Mouse (Mus musculus) heart, postnatal 0 days (tissue): ENCODE measurements at regions not wholly inside any gene's neighbourhood (a gene's known extent, or its start where the extent isn't known, plus 50 kb on each side); places are given as distances from the start of the nearest gene placed in this dataset.

Experiments used
- ATAC-seq: fragments of 200-750 bp; cut with Nextera tagmentation; 2 replicates; pipeline ENCODE4 v1.8.0; 2017; ENCODE audit warnings: low read depth, moderate number of reproducible peaks, moderate library complexity; ENCODE audit not compliant: insufficient read depth
- DNase-seq: peaks from one replicate; pipeline ENCODE4 v3.0.0-alpha.2; 2016; ENCODE audit warnings: low spot score
- H3K27ac ChIP-seq: fragments of 300-500 bp; sonication (generic); 2 replicates; pipeline ENCODE4 v1.5.1; 2014; ENCODE audit warnings: low read depth, mild to moderate bottlenecking
- H3K27me3 ChIP-seq: fragments of 300-500 bp; sonication (generic); 2 replicates; pipeline ENCODE4 v1.6.1; 2014; ENCODE audit warnings: low read length, mixed read lengths; ENCODE audit not compliant: control insufficient read depth, insufficient read depth
- H3K36me3 ChIP-seq: fragments of 300-500 bp; sonication (generic); replicated peaks from 2 replicates; pipeline ENCODE4 v1.6.1; 2014; ENCODE audit warnings: low read length, mixed read lengths; ENCODE audit not compliant: control insufficient read depth, insufficient read depth
- H3K4me1 ChIP-seq: fragments of 300-500 bp; sonication (generic); 2 replicates; pipeline ENCODE4 v1.6.1; 2014; ENCODE audit warnings: antibody characterized with exemption; ENCODE audit not compliant: control insufficient read depth, insufficient read depth
- H3K4me2 ChIP-seq: fragments of 300-500 bp; sonication (generic); 2 replicates; pipeline ENCODE4 v1.6.1; 2014; ENCODE audit warnings: low read depth, mild to moderate bottlenecking, low read length, moderate library complexity
- H3K4me3 ChIP-seq: fragments of 300-500 bp; sonication (generic); 2 replicates; pipeline ENCODE4 v1.5.1; 2014; ENCODE audit warnings: low read depth, low read length
- H3K9ac ChIP-seq: fragments of 300-500 bp; sonication (generic); replicated peaks from 2 replicates; pipeline ENCODE4 v1.6.1; 2014; ENCODE audit warnings: low read depth, low read length, mixed read lengths
- H3K9me3 ChIP-seq: fragments of 300-500 bp; sonication (generic); replicated peaks from 2 replicates; pipeline ENCODE4 v1.6.1; 2016; ENCODE audit warnings: low read length; ENCODE audit not compliant: control insufficient read depth
- CTCF ChIP-seq: IDR thresholded peaks from 2 replicates; pipeline ENCODE4 v1.5.1; 2016; ENCODE audit warnings: antibody characterized with exemption, control low read depth, low read depth
- EP300 ChIP-seq: IDR thresholded peaks from 2 replicates; pipeline ENCODE4 v1.6.1; 2016; ENCODE audit warnings: antibody characterized with exemption, low read depth
- WGBS: fragments of 180-500 bp; shearing (Covaris S2); extraction: QIAGEN DNeasy Blood & Tissue Kit; methylation state at CpG from one replicate; pipeline ENCODE4 v1.1.7; 2014; 5-methylcytosine and 5-hydroxymethylcytosine counted together

- 59% methylated on average over 14 of the region's 14 CpGs for WGBS
- H3K27ac ChIP-seq, result no peak overlapping the region
- H3K9ac ChIP-seq, result no peak overlapping the region
- no peaks in the 10 kb centered on the region for H3K36me3 ChIP-seq
- no peaks in the 10 kb centered on the region for H3K4me1 ChIP-seq
- H3K27me3 ChIP-seq, result no peaks in the 10 kb centered on the region
- H3K4me2 ChIP-seq, result no peak overlapping the region
- H3K4me3 ChIP-seq, result no peak overlapping the region
- H3K9me3 ChIP-seq, result no peaks in the 10 kb centered on the region
- TF ChIP-seq EP300, result no peak
- peak; percentile 47 for TF ChIP-seq CTCF
- no peak; the same call in 1 of the 2 replicates for ATAC-seq
- DNase-seq, result peak; percentile 18
Measured at GRCm38 (mm10) chr7:65213216-65213925, 57.0 kb upstream of the Fam189a1 start.

DNA sequence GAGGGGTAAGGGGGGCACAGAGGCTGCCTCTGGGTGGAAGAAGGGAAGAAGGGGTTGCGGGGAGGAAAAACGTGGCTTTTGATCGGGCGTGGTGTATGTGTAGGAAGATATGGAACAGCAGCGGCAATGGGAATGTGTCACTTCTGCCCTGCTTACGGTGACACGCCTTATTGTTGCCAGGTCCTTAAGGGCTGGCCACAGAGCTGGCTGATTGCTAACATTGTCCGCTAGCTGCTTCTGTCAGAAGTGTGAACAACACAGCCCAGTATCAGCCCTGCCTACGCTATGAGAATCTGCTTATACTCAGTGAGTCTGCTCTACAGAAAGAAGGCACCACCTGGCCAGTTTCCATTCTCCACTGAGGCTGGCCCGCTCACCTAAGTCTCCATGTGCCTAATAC is 50.9 kb upstream of the Fam189a1 start:
- no peak overlapping the region for H3K4me3 ChIP-seq
- no peaks in the 10 kb centered on the region for H3K4me1 ChIP-seq
- no peaks in the 10 kb centered on the region for H3K36me3 ChIP-seq
- DNase-seq, result peak; percentile 30
- peak; percentile 74 for ATAC-seq
- no peaks in the 10 kb centered on the region for H3K27me3 ChIP-seq
- H3K27ac ChIP-seq, result no peak overlapping the region
- no peak overlapping the region for H3K9ac ChIP-seq
- WGBS, result 48% methylated on average over 10 of the region's 10 CpGs
- no peak for TF ChIP-seq CTCF
- no peak for TF ChIP-seq EP300
- peaks cover 15% of the 10 kb centered on the region for H3K9me3 ChIP-seq
- H3K4me2 ChIP-seq, result no peak overlapping the region
